Mouse (Mus musculus): ENCODE data around the gene Rpusd3. TPM values are rescaled to one million over a fixed set of nuclear protein-coding genes. Genes with fewer than 3 reads are reported as not detected.

Rpusd3 gene
- total and polyA plus RNA-seq, 2 experiments from 2014 or later = 16.9 to 23.5 TPM

DNA sequence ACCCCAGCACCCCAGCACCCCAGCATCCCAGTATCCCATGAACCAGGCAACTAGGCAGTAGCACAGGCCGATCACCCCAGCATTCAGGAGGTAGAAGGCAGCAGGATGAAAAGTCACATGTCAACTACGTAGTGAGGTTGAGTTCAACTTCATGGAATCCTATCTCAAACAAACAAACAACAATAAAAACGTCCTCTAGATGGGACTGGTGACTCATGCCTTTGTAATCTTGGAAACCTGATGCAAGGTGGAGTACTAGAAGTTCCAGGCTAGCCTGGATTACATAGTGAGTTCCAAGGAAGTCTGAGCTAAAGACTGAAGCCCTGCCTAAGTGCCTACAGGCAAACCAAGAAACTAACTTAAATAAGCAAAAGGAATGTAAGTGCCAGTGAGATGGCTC, 11.7 kb upstream of the Rpusd3 start:
- no peak overlapping the region for H3K4me3 ChIP-seq (ENCODE audit: low read depth, low read length)
- H3K36me3 ChIP-seq (ENCODE audit: insufficient read depth) = no peaks in the 10 kb centered on the region
- H3K27me3 ChIP-seq (ENCODE audit: insufficient read depth, low read length) = no peaks in the 10 kb centered on the region
- 56% methylated on average over 3 of the region's 3 CpGs for WGBS
- no peaks in the 10 kb centered on the region for H3K4me1 ChIP-seq (ENCODE audit: insufficient read depth)
- DNase-seq (no peak), ATAC-seq (no peak)
- no peak for TF ChIP-seq CTCF (IDR thresholded peaks at IDR 0.05; ENCODE audit: low read depth)
- no peak overlapping the region for H3K4me2 ChIP-seq (ENCODE audit: low read depth)
- H3K9ac ChIP-seq = no peak overlapping the region
- no peaks in the 10 kb centered on the region for H3K9me3 ChIP-seq (ENCODE audit: low read length)
- H3K27ac ChIP-seq (ENCODE audit: low read depth, low read length) = no peak overlapping the region

DNA sequence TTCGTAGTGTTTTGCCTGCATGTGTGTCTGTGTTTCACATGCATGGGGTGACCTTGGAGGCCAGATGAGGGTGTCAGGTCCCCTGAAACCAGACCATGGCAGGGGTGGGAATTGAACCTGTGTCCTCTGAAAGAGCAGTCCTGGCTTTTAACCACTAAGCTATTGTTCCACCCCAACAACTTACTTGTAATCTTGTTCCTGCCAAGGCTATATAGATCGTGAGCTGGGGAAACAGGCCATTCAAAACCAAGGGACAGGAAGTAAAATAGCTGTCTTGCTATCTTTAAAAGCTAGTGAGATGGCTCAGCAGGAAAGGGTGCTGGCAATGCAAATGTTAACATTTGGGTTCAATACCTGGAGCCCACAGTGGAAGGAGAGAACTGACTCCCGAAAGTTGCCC, 10.8 kb upstream of the Rpusd3 start:
- no peaks in the 10 kb centered on the region for H3K4me1 ChIP-seq (ENCODE audit: insufficient read depth)
- no peak for TF ChIP-seq CTCF (IDR thresholded peaks at IDR 0.05; ENCODE audit: low read depth)
- no peaks in the 10 kb centered on the region for H3K27me3 ChIP-seq (ENCODE audit: insufficient read depth, low read length)
- ATAC-seq = no peak
- no peak overlapping the region for H3K9ac ChIP-seq
- H3K36me3 ChIP-seq (ENCODE audit: insufficient read depth) = no peaks in the 10 kb centered on the region
- no peak overlapping the region for H3K4me3 ChIP-seq (ENCODE audit: low read depth, low read length)
- H3K9me3 ChIP-seq (ENCODE audit: low read length) = no peaks in the 10 kb centered on the region
- WGBS = 78% methylated on average over 3 of the region's 3 CpGs
- DNase-seq = no peak
- H3K27ac ChIP-seq (ENCODE audit: low read depth, low read length) = no peak overlapping the region
- no peak overlapping the region for H3K4me2 ChIP-seq (ENCODE audit: low read depth)

DNA sequence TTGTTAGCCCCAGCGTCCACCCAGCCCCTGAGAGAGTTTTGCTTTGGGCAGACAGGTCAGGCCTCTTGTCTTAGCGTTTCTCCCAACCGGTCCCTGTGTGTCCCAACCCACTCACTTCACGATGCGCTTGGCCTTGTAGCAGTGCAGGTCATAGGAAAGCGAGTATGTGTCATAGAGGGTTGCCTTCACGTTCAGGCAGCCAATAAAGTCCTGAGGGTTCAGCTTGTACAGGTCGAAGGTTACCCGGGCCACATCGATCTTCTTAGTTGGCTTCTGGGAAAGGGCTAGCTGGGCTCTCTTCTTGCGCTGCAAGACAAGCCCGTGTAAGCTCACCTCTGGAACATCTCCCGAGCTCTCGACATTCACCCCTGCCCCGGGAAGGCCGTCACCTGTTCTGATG, 8.9 kb upstream of the Rpusd3 start:
- no peak for TF ChIP-seq CTCF (IDR thresholded peaks at IDR 0.05; ENCODE audit: low read depth)
- H3K27me3 ChIP-seq (ENCODE audit: insufficient read depth, low read length) = no peaks in the 10 kb centered on the region
- no peak overlapping the region for H3K9ac ChIP-seq
- H3K27ac ChIP-seq (ENCODE audit: low read depth, low read length) = no peak overlapping the region
- ATAC-seq = no peak
- no peak for DNase-seq
- H3K4me2 ChIP-seq (ENCODE audit: low read depth) = no peak overlapping the region
- H3K4me3 ChIP-seq (ENCODE audit: low read depth, low read length) = no peak overlapping the region
- H3K36me3 ChIP-seq (ENCODE audit: insufficient read depth) = no peaks in the 10 kb centered on the region
- H3K9me3 ChIP-seq (ENCODE audit: low read length) = no peaks in the 10 kb centered on the region
- H3K4me1 ChIP-seq (ENCODE audit: insufficient read depth) = no peaks in the 10 kb centered on the region
- WGBS = 94% methylated on average over 16 of the region's 16 CpGs

DNA sequence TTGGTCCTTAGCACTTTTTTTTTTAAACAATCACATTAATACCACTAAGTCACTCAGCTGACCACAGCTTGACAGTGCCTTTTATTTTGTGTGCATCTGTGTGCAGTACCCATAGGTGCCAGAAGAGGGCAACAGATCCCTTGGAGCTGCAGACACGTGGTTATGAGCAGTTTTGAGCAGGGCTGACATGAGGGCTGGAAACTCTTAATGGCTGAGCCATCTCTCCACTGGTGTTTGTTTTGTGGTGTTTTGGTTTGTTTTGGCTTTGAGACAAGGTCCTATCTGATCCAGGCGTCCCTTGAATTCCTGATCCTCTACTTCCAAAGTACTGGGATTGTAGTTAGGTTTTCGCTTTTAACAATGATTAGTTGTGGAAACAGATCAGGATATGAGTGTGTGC, 8.3 kb upstream of the Rpusd3 start:
- Histone ChIP-seq H3K27ac (ENCODE audit: low read depth, low read length) (no peak overlapping the region), H3K4me2 (ENCODE audit: low read depth) (no peak overlapping the region), H3K27me3 (ENCODE audit: insufficient read depth, low read length) (no peaks in the 10 kb centered on the region), H3K36me3 (ENCODE audit: insufficient read depth) (no peaks in the 10 kb centered on the region), H3K9me3 (ENCODE audit: low read length) (no peaks in the 10 kb centered on the region), H3K4me3 (ENCODE audit: low read depth, low read length) (no peak overlapping the region), H3K9ac (no peak overlapping the region), H3K4me1 (ENCODE audit: insufficient read depth) (no peaks in the 10 kb centered on the region)
- ATAC-seq = no peak
- 64% methylated on average over 3 of the region's 3 CpGs for WGBS
- peak; percentile 28 for DNase-seq
- TF ChIP-seq CTCF (IDR thresholded peaks at IDR 0.05; ENCODE audit: low read depth) = peak; percentile 77

DNA sequence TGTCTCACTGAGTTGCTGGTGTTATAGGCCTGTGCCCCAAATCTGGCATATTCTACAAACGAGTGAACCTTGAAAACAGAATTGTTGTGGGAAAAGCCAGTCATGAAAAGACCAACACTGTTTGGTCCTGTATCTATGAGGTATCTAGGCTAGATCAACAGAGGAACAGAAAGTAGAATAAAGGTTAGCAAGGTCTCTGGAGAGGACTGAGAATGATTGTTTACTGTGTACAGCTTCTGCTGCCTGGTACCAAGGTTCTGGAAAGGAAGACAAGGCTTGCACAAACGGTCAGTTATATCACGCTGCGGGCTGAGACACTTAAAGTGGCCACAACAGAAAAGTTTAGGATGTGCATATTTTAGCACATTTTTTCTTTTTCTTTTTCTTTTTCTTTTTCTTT, 7.6 kb upstream of the Rpusd3 start:
- Histone ChIP-seq H3K4me2 (ENCODE audit: low read depth) (no peak overlapping the region), H3K9me3 (ENCODE audit: low read length) (no peaks in the 10 kb centered on the region), H3K36me3 (ENCODE audit: insufficient read depth) (no peaks in the 10 kb centered on the region), H3K4me1 (ENCODE audit: insufficient read depth) (no peaks in the 10 kb centered on the region), H3K27ac (ENCODE audit: low read depth, low read length) (no peak overlapping the region), H3K9ac (no peak overlapping the region), H3K4me3 (ENCODE audit: low read depth, low read length) (no peak overlapping the region), H3K27me3 (ENCODE audit: insufficient read depth, low read length) (no peaks in the 10 kb centered on the region)
- ATAC-seq (no peak), DNase-seq (no peak)
- WGBS = 92% methylated on average over 4 of the region's 4 CpGs
- TF ChIP-seq CTCF (IDR thresholded peaks at IDR 0.05; ENCODE audit: low read depth) = no peak

DNA sequence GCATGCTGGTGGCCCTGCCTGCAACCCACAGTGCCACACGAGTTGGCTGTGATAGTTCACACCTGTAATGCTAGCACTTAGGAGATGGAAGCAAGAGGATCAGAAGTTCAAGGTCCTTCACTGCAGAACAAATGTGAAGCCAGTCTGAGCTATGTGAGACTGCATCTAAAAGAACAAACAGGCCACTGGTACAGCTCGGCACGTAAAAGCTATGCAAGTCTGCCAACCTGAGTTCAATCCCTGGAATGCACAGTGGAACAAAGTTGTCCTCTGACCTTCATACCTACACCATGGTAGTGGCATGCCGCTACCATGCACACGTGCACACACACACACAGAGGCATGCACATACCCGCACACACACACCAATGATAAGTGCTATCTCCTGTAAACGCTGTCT, 5.0 kb upstream of the Rpusd3 start:
- Histone ChIP-seq H3K36me3 (ENCODE audit: insufficient read depth) (no peaks in the 10 kb centered on the region), H3K4me1 (ENCODE audit: insufficient read depth) (no peaks in the 10 kb centered on the region), H3K27me3 (ENCODE audit: insufficient read depth, low read length) (no peaks in the 10 kb centered on the region), H3K4me2 (ENCODE audit: low read depth) (no peak overlapping the region), H3K9me3 (ENCODE audit: low read length) (no peaks in the 10 kb centered on the region), H3K9ac (no peak overlapping the region), H3K4me3 (ENCODE audit: low read depth, low read length) (no peak overlapping the region), H3K27ac (ENCODE audit: low read depth, low read length) (no peak overlapping the region)
- no peak for ATAC-seq
- 84% methylated on average over 7 of the region's 7 CpGs for WGBS
- TF ChIP-seq CTCF (IDR thresholded peaks at IDR 0.05; ENCODE audit: low read depth) = no peak
- no peak for DNase-seq

DNA sequence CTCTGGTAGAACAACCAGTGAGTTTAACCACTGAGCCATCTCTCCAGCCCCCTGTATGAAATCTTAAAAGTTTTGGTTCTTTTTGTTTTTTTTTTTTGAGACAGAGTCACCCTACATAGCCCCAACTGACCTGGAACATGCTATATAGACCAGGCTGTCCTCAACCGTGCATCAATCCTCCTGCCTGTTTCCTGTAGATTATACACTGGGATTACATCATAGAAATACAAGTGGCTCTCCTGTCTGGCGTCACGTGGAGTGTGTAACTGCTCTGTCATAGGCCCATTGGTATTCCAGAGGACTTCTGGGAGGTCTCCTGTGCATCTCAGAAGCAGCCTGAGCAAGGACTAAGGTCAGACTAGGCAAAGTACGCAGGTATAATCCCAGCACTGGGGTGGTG, 3.9 kb upstream of the Rpusd3 start:
- H3K27me3 ChIP-seq (ENCODE audit: insufficient read depth, low read length) = no peaks in the 10 kb centered on the region
- DNase-seq (no peak), ATAC-seq (no peak)
- H3K27ac ChIP-seq (ENCODE audit: low read depth, low read length) = no peak overlapping the region
- no peak overlapping the region for H3K4me3 ChIP-seq (ENCODE audit: low read depth, low read length)
- H3K36me3 ChIP-seq (ENCODE audit: insufficient read depth) = no peaks in the 10 kb centered on the region
- TF ChIP-seq CTCF (IDR thresholded peaks at IDR 0.05; ENCODE audit: low read depth) = no peak
- H3K4me2 ChIP-seq (ENCODE audit: low read depth) = no peak overlapping the region
- 69% methylated on average over 4 of the region's 4 CpGs for WGBS
- H3K9me3 ChIP-seq (ENCODE audit: low read length) = no peaks in the 10 kb centered on the region
- H3K9ac ChIP-seq = no peak overlapping the region
- H3K4me1 ChIP-seq (ENCODE audit: insufficient read depth) = no peaks in the 10 kb centered on the region

Data from forebrain, postnatal 0 days (tissue).